Mouse (Mus musculus) layer of hippocampus, adult 18-20 months (tissue): Measurements from ENCODE around the gene Tomm34. TPM values are rescaled to one million over a fixed set of nuclear protein-coding genes. Genes with fewer than 3 reads are reported as not detected.
A peak's percentile ranks its signal among the peaks of the same experiment; 100 is the strongest.
"Not testable (repeated sequence)": the region's sequence is repeated elsewhere in the genome, so short reads cannot be mapped to it uniquely, and the experiment has no call there.

ENCODE experiments used
- DNase-seq, 2 experiments: peaks; one replicate each; pipeline ENCODE4 v3.0.0; 2022; ENCODE audit warnings: low spot score in 2 of 2
- total RNA-seq, 2 experiments: library from RNA; stranded (reverse); gene quantifications; 2 replicates each; pipeline ENCODE4 v1.2.3; 2021

Tomm34 gene
- total RNA-seq, 2 experiments from 2014 or later = 118 to 122 TPM

DNA sequence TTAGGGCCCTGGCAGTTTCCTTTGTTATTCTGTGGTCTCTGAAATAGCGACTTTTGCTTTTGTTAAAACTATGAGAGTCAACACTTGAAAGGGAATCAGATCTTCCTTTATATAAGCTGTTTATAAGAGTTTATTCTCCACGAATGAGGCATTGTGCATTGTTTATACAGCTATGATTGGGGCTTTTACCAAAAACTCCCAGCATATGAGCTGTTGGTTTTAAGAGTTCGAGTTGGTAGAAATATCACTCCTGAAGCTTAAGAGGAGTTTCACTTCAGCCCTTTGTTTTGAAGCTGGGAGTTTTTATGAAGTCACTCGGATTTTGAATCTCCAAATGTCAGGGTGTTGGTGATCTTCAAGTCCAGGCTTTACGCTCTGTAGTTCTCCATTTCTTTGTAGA is 6.9 kb upstream of the Tomm34 start:
- no peak for DNase-seq

- DNase-seq = no peak
Measured at GRCm38 (mm10) chr2:164076874-164077425, 6.0 kb upstream of the Tomm34 start.

DNA sequence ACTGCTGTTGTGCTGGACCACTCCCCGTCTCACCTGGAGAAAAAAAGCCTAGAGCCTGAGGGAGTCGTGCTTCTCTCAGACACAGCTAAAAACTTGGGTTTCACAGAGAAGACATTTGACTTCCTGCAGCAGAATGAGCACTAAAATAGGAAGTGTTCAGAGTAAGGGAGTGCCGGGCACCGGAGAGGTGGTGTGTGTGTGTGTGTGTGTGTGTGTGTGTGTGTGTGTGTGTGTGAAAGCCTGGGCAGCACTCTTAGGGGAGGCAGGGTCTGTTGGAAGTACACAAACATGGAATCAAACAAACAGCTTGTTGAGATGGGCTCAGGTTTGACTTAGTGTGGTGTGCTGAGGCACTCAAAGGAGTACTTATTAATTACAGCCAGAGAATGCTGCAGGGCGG is 4.1 kb upstream of the Tomm34 start:
- no peak for DNase-seq

DNA sequence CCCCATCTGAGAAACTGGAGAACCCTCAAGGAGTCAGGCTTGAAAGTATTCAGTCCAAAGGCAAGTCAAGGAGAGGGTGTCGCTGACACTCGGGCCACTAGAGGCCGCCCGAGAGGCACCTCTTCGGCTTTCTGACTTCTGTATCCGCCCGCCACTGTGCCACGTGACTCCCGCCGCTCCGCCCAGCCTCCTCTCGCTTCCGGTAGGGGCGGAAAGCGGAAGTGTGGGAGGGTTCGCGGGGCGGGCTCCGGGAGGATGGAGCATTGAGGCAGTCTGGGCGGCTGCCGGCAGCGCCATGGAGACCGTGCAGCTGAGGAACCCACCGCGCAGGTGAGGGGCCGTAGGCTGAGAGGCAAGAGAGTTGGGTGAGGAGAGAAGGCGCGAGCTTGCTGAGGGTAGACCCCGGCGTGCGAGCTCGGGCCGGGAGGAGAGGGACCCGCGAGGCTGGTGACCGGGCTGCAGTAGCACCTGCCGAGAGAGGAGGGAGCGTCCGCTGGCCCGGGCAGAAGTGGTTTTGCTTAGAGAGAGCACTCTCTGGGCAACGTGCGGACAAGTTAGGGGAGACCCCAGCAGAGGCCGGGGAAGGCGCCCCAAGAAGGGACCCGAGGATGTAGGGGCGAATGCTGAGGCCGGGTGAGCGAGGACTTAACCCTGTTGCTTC is 3.1 kb upstream of the Tomm34 start:
- peak; percentile 97 to 98 for DNase-seq

DNA sequence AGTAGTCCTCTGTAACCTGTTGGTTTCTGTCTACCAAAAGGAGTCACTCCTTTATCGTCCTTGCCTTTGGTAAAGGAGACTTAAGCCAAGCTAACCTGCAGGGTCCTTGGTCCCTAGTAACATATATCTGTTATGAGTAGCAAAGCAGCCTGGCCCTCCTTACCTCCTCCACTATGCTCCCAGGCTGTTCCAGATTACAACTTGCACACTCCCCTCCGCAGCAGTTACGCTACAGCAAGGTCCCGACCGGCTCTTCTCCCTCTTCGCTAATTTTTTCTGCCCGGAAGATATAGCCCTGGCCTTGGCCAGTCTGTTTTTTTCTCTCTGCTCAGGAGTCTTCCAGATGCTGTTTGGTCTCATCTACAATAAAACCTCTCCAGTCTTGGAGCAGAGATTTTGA is 2.2 kb upstream of the Tomm34 start:
- DNase-seq = no peak

- DNase-seq = no peak
Measured at GRCm38 (mm10) chr2:164072109-164072508, 1.1 kb upstream of the Tomm34 start.

DNA sequence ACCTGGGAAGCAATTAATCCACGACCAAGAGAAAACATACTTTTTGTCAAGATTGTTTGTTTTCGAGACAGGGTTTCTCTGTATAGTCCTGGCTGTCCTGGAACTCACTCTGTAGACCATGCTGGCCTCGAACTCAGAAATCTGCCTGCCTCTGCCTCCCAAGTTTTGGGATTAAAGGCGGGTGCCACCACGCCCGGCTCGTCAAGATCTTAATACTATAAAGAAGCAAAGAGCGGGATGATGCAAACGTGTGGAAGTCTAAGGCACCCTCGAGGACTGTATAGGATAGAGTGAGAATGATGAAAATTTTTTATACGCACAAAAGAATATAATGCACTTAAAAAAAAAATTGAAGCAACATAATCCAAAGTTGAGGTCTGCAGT is 460 bp upstream of the Tomm34 start:
- not testable (repeated sequence) for DNase-seq

DNA sequence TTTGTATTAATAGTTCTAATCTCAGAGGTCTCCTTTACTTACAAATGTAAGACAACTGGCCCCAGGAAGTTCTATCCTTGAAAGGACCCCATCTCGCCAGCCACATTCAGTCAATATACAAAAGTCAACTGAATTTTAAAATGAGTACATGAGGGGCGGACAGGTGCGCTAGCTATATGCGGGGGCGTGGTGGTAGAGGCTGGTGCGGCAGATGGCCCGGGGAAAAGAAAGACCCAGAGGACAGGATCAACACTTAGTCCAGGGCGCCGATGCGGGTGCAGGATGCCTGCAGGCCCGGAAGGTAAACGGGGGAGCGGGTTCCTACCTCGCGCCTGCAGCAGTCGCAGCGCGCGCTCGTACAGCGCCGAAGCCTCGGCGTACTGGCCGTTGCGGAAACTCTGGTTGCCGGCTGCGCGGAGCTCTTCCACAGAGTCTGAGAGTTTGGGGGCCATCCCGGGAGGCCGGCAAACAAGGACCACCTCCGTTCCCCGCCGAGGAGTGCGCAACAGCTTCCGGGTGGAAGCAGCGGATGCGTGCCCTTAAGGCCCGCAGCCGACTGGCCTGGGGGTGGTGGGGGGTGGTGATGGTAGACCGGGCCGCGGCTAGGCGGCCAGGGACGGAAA is 716 bp downstream of the Tomm34 start, which contains the start of gene Stk4:
Gene Stk4 (plus strand): TSS at position 181 of the 623 bp plus-strand sequence.
- peak; percentile 44 to 56 for DNase-seq

DNA sequence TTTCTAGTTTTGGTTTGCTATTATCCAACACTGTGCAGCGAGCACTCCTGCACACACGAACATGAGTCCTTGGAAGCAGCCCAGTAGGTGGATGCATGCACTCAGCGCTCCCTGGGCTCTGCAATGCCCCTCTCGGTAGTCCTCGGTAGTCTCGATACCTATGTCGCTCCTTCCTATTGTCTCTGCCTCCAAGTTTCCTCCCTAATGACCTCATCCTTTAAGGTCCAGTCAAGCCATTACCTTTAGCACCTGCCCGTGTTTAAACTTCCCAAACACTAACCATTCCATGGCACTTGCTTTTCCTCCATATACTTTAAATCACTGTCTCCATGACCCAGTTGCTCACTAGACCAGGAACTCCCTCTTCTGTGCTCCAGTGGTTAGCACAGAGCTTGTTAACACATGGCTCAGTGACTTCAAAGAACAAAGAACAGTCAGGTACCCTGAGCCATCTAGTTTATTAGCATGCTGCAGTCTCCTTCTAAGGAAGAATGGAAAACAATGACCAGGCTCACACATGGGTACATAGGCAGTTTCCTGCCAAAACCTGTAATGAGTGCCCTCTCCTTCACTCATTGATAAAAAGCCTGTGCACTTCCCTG is 11.2 kb downstream of the Tomm34 start:
- no peak for DNase-seq

GRCm38 (mm10) chr2:164054671-164055070 is 16.3 kb downstream of the Tomm34 start:
- no peak for DNase-seq

DNA sequence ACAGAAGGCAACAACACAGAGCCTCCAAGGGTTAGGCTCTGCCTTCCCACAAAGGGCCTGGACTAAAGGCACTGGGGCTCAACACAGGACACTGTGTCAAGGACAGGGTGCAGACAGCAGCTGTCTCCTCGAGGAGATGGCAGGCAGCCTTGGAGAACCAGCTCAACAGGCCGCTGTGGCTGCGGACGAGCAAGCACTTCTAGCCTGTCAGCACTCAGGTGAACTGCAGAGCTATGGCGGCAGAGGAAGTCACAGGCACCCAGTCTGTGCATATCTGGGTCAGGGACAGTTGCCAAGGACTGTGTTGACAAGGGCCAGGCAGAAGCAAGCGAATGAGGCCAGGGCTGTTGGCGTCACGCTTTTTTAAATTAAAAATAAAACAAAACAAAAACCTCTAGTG is 17.2 kb downstream of the Tomm34 start:
- DNase-seq = no peak

DNA sequence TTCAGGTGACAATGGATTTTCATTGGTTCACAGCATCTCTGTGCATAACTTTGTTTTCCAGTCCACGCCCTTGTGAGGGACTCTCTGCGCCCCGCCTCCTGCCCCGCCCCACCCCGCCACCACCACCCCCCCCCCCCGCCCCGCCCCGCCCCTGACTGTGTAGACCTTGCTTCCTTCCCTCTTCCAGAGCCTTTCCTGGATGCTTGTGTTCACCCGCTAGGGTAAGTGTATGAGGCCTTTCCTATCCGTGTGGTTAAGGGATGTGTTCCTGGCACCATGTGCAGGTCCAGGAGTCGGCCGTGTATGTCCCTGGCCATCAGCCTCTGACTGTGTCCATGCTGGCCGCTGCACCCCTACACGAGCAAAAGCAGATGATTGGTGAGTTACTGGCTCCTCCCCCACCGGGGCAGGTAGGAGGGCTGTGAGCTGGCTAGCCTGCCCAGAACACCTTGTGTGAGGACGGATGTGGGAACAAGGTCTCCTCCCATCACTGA is 23.7 kb downstream of the Tomm34 start:
- DNase-seq = no peak

DNA sequence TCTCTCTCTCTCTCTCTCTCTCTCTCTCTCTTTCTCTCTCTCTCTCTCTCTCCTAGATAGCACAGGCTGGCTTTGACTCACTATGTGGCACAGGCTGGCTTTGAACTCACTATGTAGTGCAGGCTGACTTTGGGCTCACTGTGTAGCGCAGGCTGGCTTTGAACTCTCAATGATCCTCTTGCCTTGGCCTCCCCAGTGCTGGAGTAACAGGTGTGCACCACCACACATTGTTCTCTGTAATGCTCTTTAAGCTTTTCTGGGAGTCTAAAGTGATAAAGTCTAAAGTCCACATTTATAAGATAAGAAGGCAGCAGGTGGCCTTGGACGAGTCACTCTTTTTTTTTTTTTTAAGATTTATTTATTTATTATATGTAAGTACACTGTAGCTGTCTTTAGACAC is 29.4 kb downstream of the Tomm34 start:
- DNase-seq = no peak

- DNase-seq = no peak
Measured at GRCm38 (mm10) chr2:164040949-164041348, 30.0 kb downstream of the Tomm34 start.

GRCm38 (mm10) chr2:164038407-164039028 is 32.5 kb downstream of the Tomm34 start:
- no peak for DNase-seq

- no peak for DNase-seq
Measured at GRCm38 (mm10) chr2:164036520-164037019, 34.4 kb downstream of the Tomm34 start.

DNA sequence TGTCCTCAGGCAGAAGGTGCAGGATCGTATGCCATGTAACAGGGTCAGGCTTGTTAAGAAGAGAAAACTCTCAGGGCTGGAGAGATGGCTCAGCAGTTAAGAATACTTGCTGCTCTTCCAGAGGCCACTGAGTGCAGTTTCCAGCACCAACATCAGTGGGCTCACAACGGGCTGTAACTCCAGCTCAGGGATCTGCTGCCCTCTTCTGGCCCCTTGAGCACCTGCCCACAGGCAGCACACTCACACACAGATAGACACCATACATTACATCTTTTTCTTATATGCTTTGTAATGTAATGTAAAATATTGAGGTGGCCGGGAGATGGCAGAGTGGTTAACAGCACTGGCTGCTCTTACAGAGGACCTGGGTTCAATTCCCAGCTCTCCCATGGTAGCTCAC is 38.0 kb downstream of the Tomm34 start:
- no peak for DNase-seq

DNA sequence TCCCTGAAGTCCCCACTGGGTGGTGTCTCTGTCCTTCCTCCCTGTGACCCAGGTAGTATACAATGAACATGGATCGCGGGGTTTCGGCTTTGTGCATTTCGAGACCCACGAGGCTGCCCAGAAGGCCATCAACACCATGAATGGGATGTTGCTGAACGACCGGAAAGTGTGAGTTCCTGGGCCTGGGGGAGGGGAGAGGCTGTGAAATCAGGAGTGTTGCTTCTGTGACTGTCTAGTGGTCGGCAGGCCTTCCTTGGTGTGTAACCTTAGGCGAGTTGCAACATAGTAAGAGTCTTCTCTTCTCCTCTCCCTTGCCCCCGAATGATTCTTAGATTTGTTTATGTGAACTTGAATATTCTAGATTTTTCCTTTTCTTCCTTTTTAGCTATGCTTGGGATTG is 39.8 kb downstream of the Tomm34 start:
- DNase-seq = no peak

GRCm38 (mm10) chr2:164025150-164025549 is 45.8 kb downstream of the Tomm34 start, which contains the start of gene Pabpc1l:
Pabpc1l (plus strand) TSS chr2:164025450.
- no peak for DNase-seq

GRCm38 (mm10) chr2:164022104-164022503 is 48.9 kb downstream of the Tomm34 start:
- no peak for DNase-seq

DNA sequence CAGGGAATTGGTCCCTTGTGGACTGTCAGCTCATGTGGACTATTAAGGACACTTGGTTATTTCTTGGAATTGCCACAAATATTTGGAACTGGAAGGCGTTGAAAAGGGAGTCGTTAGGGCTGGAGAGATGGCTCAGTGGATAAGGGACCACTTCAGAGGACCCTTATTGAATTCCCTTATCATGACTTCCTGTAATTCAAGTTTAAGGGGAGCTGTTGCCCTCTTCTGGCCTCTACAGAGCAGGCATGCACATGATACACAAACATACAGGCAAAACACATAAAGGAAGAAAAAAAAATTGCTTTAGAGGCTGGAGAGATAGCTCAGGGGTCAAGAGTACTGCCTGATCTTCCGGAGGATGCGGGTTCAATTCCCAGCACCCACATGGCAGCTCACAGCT is 51.0 kb downstream of the Tomm34 start:
- DNase-seq = no peak
